9 mouse cellular contexts compared by ENCODE assay signal in the genomic region with DNA sequence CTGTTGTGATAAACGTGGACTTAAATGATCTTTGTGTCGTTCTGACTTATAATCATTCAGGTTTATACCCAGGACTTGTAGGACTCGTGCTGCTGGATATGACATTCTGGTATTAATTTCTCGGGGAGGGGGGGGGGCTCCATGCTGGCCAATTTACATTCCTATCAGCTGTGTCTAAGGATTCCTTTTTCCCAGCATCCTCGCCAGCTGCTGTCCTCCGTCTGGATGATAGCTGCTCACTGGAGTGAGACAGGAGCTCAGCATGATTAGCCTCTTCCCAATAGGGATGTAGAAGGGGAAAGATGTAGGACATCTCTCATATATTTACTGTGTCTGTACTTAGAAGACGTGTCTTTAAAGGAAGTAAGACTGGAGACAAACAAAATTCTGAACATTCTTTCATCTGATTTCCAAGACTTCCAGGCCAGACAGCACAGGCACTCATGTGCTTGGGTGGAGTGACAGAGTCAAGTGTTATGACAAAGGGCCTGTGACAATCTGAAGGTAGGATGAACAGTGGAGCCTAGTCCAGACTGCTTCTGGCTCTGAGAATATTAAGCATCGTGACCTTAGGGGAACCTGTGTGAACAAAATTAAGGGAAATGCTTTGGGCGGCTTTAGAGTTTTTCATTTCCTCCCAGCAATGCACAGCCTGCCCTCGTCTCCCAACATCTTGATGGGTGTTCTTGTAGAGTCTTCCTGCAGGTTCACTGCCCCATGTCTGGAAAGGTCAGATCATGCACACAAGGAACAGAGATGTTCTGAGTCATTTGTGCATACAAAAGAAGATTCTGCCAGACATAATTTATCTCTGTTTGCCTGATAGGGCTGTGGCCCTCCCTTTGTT.
DNase-seq lines count a peak whose midpoint lies in the region; ATAC-seq and TF ChIP-seq lines count a peak whose summit lies in the region.
"Had no signal": no experiment of that assay in that cellular context is flagged by ENCODE, and none has a peak within 500 bp of the region (broad histone marks: within the 10 kb centered on the region; RNA-seq: fewer than 3 reads in every experiment).

No protein-coding gene starts in this region.

- no peaks in the 10 kb centered on the region for H3K36me3 ChIP-seq in heart, embryonic 15.5 days
- no peaks in the 10 kb centered on the region for H3K36me3 ChIP-seq in intestine, embryonic 16.5 days (ENCODE audit: control insufficient read depth, insufficient read depth, low read length)
- H3K36me3 ChIP-seq in midbrain, embryonic 14.5 days (ENCODE audit: control insufficient read depth, insufficient read depth, low read length), result no peaks in the 10 kb centered on the region

- no peak overlapping the region for H3K9ac ChIP-seq in heart, embryonic 15.5 days
- no peak overlapping the region for H3K9ac ChIP-seq in intestine, embryonic 16.5 days (ENCODE audit: low read depth, low read length)
- H3K9ac ChIP-seq in midbrain, embryonic 14.5 days (replicated peaks; ENCODE audit: low read length), result no peak overlapping the region

- no peaks in the 10 kb centered on the region for H3K27me3 ChIP-seq in heart, embryonic 15.5 days
- H3K27me3 ChIP-seq in intestine, embryonic 16.5 days (replicated peaks; ENCODE audit: control insufficient read depth, insufficient read depth, low read length), result no peaks in the 10 kb centered on the region
- H3K27me3 ChIP-seq in midbrain, embryonic 14.5 days (ENCODE audit: control insufficient read depth, insufficient read depth, low read length), result no peaks in the 10 kb centered on the region

- no peak overlapping the region for H3K4me3 ChIP-seq in heart, embryonic 15.5 days
- H3K4me3 ChIP-seq in intestine, embryonic 16.5 days (ENCODE audit: low read length), result no peak overlapping the region
- no peak overlapping the region for H3K4me3 ChIP-seq in midbrain, embryonic 14.5 days (replicated peaks; ENCODE audit: low read depth, low read length)

- peaks cover 24% of the 10 kb centered on the region for H3K4me1 ChIP-seq in heart, embryonic 15.5 days (replicated peaks)
- H3K4me1 ChIP-seq in intestine, embryonic 16.5 days (ENCODE audit: control insufficient read depth, insufficient read depth, low read length), result peaks cover 13% of the 10 kb centered on the region
- peaks cover 8% of the 10 kb centered on the region; the same call in 1 of the 2 replicates for H3K4me1 ChIP-seq in midbrain, embryonic 14.5 days (ENCODE audit: control insufficient read depth, insufficient read depth, low read length)

- ATAC-seq in heart, embryonic 15.5 days (replicated peaks; ENCODE audit: insufficient number of reproducible peaks, insufficient read depth, low FRiP score, low read depth), result no peak
- peak; percentile 52 for ATAC-seq in intestine, embryonic 16.5 days
- ATAC-seq in midbrain, embryonic 14.5 days (ENCODE audit: low FRiP score, low TSS enrichment), result no peak

- peak overlapping the region; percentile 73 for H3K27ac ChIP-seq in heart, embryonic 15.5 days
- no peak overlapping the region for H3K27ac ChIP-seq in intestine, embryonic 16.5 days (ENCODE audit: low read length)
- H3K27ac ChIP-seq in midbrain, embryonic 14.5 days (replicated peaks; ENCODE audit: low read depth, low read length), result peak overlapping the region; percentile 41

- TF ChIP-seq CTCF in brain, embryonic 14.5 days (IDR thresholded peaks at IDR 0.05; ENCODE audit: borderline replicate concordance, extremely low read depth, insufficient read depth, insufficient read length), result no peak

- H3K9me3 ChIP-seq in heart, embryonic 15.5 days (replicated peaks), result no peaks in the 10 kb centered on the region
- no peaks in the 10 kb centered on the region for H3K9me3 ChIP-seq in intestine, embryonic 16.5 days (ENCODE audit: control insufficient read depth, low read length)
- no peaks in the 10 kb centered on the region for H3K9me3 ChIP-seq in midbrain, embryonic 14.5 days (ENCODE audit: control insufficient read depth, low read length)

- intact Hi-C loops in heart, postnatal 10 days (cut with DNase I), result loop anchor here (2.0 kb wide), 1 partner anchor 20 kb away; no protein-coding TSS in a partner anchor

- peak overlapping the region; percentile 19; the same call in 1 of the 2 replicates for H3K4me2 ChIP-seq in heart, embryonic 15.5 days
- no peak overlapping the region for H3K4me2 ChIP-seq in intestine, embryonic 16.5 days (ENCODE audit: low read depth, low read length)
- no peak overlapping the region for H3K4me2 ChIP-seq in midbrain, embryonic 14.5 days (ENCODE audit: low read length)

- no peak for DNase-seq in heart, postnatal 10 days
- DNase-seq in brain, embryonic 14.5 days (ENCODE audit: low read depth), result peak; percentile 46
- no peak for DNase-seq in midbrain, embryonic 14.5 days
- DNase-seq in layer of hippocampus, postnatal 10 days (ENCODE audit: low spot score in 2 of 2), result no peak
- DNase-seq in embryo, embryonic 10.5 days (ENCODE audit: low spot score), result no peak
- DNase-seq in left cerebral cortex, adult 9 months (ENCODE audit: low spot score in 2 of 2), result no peak
- DNase-seq: layer of hippocampus, adult 9-11 months had no signal

- 40% methylated on average over 10 of the region's 10 CpGs for WGBS in heart, embryonic 15.5 days
- 58% methylated on average over 10 of the region's 10 CpGs for WGBS in intestine, embryonic 16.5 days
- WGBS in midbrain, embryonic 14.5 days, result 50% methylated on average over 10 of the region's 10 CpGs

- no peak for TF ChIP-seq POLR2A in brain, embryonic 14.5 days (IDR thresholded peaks at IDR 0.05; ENCODE audit: borderline replicate concordance, extremely low read depth, insufficient read depth, insufficient read length, poor library complexity, severe bottlenecking)
